Mouse (Mus musculus): ENCODE data around the gene Zfp853.

DNA sequence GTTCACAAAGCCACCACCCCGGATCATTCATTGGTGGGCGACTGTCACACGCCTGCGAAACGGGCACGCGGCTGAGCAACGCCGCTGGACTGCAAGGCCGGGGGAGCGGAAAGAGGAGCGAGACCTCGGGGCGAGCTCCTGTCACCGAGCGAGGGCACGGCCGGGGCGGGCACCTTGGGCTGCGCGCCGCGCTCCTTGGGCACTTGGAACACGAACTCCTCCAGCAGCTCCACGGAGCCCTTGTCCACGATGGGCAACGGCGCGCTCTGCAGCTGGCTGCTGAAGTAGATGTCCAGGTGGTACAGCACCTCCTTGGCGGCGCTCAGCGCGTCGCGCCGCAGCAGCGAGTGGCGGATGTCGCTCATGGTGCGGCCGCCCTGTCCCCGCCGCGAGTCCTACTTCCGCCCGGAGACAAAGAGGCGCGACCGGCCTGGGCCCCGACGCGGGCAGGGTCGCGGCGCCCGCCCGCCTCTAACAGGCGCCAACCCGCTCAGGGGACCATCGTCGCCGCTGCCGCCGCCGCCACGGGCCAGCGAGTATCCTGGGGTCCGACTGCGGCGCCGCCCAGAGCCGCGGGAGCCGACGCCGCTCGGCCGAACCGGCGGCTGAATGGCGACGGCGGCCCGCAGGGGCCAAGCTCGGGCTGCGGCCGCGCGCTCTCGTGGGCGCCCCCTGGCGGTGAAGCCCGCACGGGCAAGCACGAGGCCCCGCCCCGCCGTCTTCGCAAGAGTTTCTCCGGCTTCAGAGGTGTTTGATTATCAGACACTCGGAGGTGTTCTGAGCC is 21.5 kb upstream of the Zfp853 start, which contains the start of gene E130309D02Rik:
- TF ChIP-seq CTCF (IDR thresholded peaks at IDR 0.05; ENCODE audit: control insufficient read depth, insufficient read depth, insufficient replicate concordance, low read depth, low read length) (peak; percentile 84), POLR2A (IDR thresholded peaks at IDR 0.05; ENCODE audit: control insufficient read depth, low read depth, low read length) (peak; percentile 69; the same call in 1 of the 2 replicates)

All from testis, adult 2 months (tissue).